Mouse (Mus musculus) heart, postnatal 36 days (tissue): ENCODE data around the gene Mroh3. TPM values are rescaled to one million over a fixed set of nuclear protein-coding genes. Genes with fewer than 3 reads are reported as not detected.

ENCODE experiments used
- DNase-seq, 2 experiments: peaks; one replicate each; pipeline ENCODE4 v3.0.0; 2021 to 2022
- intact Hi-C: fragments of 180-260 bp; cut with DNase I; formaldehyde crosslinking; loops from one replicate; pipeline ENCODE4 v1.15.1; 2025
- total RNA-seq, 2 experiments: library from RNA; stranded (reverse); gene quantifications; 2 replicates each; pipeline ENCODE4 v1.2.3; 2021

Mroh3 gene
- total RNA-seq, 2 experiments from 2014 or later: not detected

DNA sequence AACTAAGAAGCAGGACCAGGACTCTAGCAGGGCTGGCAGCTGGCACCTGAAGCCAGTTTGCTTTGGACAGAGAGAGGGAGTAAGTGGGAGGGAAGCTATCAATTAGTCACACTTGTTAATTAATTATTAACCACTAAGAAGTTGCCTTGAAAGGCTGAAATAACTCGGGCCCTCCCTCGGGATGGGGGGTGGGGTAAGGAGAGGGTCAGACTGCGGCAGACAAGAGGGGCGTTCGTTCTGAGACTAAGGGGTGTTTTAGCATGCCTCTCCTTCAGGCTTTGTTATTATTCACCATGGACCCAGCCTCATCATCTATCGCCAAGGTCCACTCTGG is 16.4 kb upstream of the Mroh3 start:
- intact Hi-C loops: no loop called here
- no peak for DNase-seq

DNA sequence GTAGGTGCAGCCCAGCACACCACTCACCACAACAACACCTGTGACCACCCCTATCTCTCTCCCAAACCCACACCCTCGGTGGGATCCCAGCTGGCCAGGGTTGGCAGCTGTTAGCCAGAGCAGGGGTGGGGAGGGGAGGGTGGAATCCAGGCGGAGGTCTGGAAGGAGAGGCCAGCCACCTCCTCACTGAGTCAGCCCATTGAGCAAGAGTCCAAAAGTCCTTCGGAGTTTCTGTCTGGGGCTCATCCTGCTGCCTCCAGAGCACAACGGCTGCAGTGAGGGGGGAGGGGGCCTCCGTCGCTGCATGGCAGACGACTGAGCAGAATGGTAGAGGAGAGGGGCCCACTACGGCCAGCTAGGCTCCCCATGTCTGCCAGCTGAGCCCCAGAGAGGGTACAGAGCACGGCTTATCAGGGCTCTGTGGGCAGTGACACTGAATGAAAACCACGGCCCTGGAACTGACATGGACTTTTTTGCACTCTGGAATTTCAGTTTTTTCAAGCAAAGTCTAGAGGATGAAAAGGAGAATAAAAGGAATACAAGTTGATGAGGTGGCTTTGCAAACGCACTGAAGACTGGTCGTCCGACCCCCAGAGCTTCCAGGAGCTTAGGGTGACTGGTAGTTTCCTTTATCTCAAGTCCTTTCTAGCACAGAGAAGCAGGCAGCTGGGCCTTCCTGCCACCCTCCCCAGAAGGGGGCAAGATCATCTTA is 15.9 kb upstream of the Mroh3 start:
- peak in 1 of 2 experiments; percentile 5 for DNase-seq
- intact Hi-C loops: no loop called here

DNA sequence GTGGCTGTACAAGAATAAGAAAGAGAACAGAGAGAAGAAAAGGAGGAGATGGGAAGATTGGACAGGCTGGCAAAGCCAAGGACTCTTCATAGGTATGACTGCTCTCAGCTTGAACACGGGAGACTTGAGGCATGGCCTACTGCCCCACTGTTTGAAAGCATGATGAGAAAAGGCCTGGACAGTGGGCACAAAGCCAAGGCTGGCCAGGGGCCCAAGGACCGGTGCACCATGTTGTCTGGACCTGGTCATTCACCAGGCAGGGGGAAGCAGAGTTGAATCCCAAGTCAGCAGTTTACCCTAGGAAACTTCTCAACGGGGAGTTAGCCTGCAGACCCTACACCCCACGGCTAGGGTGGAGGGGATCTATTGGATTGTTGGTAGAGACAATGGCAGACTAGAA is 15.2 kb upstream of the Mroh3 start:
- intact Hi-C loops: no loop called here
- DNase-seq: peak in 1 of 2 experiments; percentile 8

DNA sequence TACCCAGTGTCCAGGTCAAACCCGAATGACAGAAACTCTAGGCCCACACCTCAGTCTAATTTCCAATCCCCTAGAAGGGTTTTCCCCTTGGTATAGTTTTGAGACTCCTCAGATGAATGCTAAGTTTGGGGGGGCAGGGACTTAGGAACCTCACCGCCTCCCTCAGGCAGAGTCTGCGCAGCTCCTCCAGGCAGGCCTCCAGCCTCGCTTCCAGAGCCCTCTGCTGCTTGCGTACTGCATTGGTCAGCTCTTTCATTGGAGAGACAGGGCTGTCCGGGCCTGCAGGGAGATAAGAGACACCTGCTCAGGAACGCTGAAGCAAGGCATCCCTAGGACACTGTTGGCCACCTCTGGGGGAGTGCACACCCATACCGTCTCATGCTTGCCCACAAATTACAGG is 14.0 kb upstream of the Mroh3 start:
- intact Hi-C loops: no loop called here
- no peak for DNase-seq

DNA sequence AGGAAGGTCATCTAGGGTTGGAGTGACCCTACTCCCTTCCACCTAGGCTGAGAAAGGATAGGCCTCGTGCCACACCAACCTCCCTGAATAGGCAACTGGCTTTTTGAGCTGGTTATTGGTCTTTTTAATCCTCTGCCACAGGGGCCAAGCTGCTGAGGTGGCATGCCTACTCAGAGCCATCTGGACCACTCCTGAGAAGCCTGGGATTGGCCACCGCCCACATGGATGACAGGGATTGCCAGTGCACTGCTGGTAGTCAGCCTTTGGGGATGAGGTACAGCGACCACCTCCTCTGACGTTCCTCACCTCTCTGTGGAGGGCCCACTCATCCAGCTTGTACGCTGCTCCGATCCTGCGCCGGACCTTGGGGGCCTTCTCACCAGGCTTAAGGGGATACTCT is 13.2 kb upstream of the Mroh3 start:
- intact Hi-C loops: no loop called here
- no peak for DNase-seq

DNA sequence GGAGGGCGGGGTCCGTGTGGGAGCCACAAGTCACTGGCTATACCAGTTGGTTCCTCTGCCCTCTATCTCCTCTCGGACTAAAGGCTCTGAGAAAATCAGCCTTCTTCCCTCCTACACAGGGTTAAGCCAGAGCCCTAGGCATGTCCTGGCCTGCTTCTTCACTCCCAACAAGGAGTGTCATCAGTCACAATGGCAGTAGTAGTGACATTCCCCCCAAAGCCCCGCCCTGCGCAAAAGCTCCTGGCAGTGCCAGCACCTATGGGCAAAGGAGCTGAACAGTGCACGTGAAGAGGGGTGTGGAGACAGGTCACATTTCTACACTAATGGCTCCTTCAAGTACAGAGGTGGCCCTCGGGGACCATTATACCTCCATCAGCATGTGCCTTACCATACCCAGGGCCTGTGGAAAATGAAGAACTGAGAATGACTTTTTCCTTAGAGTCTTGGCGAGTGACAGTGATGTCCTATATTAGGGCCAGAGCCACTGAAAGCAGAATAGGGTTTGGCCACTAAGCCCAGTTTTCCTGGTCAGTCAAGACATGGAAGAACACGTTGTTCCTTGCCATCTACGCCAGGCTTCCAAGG is 11.2 kb upstream of the Mroh3 start:
- intact Hi-C loops: no loop called here
- no peak for DNase-seq

DNA sequence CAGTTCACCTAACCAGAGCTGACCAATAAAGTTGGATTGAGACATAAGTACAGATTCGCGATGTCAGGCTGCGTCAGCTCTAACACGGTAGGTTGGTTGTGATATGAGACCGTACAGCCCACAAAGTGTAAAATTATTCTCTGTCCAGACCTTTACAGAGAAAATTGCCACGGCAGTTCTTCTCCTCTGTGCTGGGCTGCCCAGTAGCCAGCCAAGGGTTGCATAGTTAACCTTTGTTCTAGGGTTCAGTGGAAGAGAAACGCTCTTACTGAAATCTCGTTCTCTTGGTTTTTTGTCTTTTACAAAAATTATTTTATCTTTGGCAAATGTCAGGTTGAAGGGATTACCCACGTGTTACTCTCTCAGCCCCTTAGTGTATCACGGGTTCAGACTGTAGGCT is 9.8 kb upstream of the Mroh3 start:
- intact Hi-C loops: no loop called here
- no peak for DNase-seq

DNA sequence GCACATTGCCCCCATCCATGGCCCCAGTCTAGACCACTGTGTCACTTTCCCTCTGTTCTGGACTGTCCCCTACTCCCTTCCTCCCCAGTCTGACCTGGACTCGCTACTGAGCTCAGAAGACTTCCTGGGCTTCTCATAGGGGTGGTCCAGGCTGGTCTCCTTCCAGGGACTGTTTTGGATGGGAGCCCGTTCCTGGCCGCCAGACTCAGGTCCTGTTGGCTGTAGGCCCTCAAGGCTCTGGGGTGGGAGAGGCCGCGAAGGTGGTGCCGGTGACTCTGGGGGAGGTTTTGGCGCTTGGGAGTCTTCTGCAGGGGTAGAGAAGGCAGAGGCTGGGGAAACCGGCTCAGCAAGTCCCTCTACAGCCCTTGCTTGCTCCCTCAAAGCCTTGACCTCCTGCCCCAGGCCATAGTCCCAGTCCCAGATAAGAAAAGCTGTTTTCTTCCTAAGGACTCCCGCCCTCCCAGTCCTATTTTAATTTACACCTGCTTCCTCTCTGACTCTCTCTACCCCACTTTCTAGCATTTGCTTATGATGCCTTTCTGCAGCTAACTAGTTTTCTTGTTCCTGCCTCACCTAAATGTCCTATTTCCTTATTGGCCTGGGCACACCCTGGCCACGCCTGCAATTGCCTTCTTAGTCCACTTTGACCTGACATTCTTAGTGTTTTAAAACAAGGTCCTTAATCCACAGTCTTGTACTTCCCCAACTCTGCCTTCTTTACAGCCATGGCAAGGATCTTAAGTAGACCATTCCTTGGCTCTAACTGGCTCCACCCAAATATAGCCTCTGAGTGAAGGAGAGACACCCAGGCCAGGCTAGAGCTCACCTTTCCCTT is 7.6 kb upstream of the Mroh3 start:
- no peak for DNase-seq
- intact Hi-C loops: no loop called here

DNA sequence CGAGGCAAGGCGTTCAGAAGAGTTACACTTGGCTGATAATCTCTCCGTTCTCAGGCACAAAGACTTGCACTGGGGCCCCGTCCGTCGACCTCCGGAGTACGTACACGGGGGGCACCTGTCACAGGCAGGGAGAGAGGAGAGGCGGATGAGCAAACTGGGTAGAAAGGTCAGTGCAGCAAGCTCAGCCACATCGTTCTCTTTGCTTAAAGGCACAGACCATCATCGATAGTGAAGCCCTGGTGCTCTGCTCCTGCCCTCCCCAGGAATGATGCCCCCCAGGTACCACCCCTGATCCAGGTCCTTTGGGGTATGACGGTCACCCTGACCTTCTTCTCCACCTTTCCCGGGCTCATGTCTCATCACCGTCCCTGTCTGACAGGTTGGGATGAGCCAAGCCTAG is 1.7 kb upstream of the Mroh3 start:
- no peak for DNase-seq
- intact Hi-C loops: no loop called here

DNA sequence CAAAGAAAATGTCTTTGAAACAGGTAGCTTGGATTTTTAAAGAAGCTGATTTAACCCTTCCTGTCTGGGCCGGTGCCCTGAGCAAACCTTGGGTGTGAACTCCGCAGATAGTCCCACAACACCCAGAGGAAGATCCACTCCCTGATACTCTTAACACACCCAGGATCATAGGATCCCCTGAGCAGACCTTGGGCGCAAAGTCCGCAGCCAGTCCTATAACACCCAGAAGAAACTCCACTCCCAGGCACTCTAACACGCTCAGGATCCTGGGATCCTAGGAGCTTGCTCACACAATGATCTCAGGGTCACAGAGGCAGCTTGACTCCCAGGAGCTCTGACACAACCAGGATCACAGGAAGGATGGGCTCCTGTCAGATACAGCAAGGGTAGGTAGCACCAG is 22.6 kb downstream of the Mroh3 start:
- intact Hi-C loops: no loop called here
- no peak for DNase-seq

DNA sequence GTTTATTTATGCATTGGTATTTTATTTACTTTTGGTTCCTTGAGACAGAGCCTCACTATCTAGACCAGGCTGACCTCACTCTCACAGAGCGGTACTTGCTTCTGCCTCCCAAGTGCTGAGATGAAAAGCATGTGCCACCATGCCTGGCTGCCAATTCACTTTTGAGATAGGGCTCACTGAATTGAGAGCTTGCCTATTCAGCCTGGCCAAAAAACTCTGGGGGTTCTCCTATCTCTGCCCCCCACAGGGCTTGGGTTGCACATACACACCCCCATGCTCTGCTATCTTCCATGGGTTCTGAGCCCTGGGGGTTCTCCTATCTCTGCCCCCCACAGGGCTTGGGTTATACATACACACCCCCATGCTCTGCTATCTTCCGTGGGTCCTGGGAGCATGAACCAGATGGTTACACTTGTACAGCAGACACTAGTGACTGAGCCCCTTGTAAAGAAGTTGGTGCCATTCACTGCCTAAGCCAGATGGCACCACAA is 33.1 kb downstream of the Mroh3 start:
- DNase-seq: no peak
- intact Hi-C loops: no loop called here

DNA sequence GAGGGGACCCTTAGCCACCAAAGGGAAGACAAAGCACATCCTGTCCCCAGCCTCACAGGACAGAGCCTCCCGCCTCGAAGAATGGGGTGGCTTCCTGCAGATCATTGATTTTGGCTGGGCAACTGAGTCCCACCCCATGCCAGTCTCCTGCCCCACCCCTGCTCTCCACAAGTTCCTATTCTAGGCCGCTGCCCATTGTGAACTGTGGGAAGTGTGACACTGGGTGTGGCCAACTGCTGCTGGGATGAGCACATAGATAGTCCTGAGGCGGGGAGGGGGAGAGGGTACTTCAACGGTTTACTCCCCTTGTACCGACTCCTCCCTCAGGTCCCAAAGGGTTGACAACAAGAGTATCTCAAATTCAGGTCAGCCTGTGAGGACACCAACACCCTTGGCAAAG is 33.9 kb downstream of the Mroh3 start:
- intact Hi-C loops: no loop called here
- no peak for DNase-seq

DNA sequence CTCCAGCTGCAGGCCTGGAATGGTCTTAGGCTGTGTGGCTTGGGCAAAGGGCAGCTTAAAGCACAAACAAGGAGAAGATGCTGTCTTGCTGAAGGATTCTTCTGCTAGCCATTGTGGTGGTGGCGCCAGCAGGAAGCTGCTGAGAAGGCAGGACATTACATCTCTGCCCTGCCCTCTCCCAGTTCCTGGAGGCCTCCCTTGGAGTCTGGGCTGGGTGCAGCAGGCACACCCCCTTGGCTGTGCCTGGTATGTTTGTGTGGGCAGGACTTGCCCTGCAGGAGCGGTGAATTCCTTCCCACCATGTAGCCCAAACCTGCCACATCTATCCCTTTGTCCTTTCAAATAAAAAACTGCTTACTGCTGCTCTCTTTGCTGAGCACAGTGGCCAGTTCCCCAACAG is 35.5 kb downstream of the Mroh3 start:
- no peak for DNase-seq
- intact Hi-C loops: no loop called here

DNA sequence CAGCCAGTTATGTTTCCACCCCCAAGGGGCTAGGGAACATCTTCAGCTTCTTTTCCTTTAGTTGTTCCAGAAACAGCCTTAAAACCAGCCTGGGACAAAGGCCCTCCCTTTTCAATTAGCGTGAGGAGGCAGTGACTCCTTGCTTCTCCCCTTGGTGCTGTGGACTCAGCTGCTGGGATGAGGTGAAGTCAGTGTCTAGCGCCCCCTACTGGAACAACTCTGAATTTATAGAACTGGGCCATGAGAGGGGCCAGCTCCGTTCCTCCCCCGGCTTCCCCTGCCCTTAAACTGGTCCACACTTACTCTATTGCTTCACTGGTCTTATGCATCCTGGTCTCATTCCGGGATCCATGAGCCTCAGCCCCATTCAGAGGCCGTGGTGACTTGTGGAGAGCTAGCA is 37.4 kb downstream of the Mroh3 start:
- intact Hi-C loops: loop anchor here (2.0 kb wide), 1 partner anchor 58 kb away; no protein-coding TSS in a partner anchor
- peak in 1 of 2 experiments; percentile 42 for DNase-seq

DNA sequence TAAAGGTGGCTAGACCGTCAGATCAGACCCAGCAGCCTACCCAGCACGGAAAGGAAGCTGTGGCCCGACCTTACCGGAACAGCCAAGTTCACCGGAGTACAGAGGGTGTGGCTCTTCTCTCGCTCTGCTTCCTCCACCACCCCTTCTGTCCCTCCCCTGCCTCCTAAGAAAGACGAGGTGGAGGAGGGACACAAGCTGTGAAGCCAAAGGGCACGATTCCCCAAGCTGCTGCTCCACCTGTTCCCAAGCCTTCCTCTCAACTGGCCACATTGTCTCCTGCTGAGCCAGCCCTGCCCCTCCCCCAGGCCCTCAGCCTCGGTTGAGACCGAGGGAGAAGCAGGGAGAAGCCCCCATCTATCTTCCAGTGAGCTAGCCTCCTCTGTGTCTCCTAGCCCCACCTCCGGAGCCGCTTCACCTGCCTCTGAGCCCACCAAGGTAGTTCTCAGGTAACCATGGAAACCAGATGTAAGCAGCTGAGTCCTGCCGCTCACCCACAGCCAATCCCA is 38.5 kb downstream of the Mroh3 start:
- DNase-seq: no peak
- intact Hi-C loops: loop anchor here (2.0 to 5.0 kb wide), 2 partner anchors 57 to 158 kb away; no protein-coding TSS in a partner anchor

DNA sequence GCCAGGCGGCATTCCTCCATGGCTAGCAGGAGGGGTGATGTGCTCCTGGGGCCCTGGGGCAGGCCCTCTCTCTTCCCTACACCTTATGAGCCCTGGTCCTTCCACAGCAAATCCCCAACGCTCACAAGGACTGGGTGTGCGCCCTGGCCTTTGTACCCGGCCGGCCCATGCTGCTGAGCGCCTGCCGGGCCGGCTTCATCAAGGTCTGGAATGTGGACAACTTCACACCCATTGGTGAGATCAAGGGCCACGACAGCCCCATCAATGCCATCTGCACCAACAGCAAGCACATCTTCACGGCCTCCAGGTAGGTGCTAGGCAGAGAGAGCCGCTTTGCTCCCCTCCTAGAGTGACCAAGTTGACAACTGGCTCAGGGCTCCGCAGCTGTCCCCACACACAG is 39.9 kb downstream of the Mroh3 start:
- intact Hi-C loops: loop anchor here (5.0 kb wide), 1 partner anchor 160 kb away; no protein-coding TSS in a partner anchor
- DNase-seq: no peak

DNA sequence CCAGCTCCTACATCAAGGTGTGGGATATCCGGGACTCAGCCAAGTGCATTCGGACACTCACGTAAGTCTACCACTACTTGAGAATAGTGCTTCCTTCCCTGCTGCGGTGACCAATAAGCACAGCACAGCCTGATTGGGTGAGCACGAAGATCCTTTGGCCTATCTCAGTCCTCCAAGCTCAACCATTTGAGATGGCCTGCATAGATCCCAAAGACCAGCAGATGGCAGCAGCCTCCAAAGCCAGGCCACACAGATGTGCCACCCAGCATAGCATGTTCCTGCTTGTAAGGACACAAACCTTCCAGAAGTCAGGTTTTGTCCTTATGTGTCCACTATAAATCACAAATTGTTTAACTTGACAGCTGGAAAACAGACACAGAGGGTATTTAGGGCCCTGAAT is 42.5 kb downstream of the Mroh3 start:
- intact Hi-C loops: loop anchor here (2.0 to 5.0 kb wide), 4 partner anchors 43 to 351 kb away; partner anchors contain the start of gene Mroh3
- DNase-seq: peak; percentile 66 to 68

DNA sequence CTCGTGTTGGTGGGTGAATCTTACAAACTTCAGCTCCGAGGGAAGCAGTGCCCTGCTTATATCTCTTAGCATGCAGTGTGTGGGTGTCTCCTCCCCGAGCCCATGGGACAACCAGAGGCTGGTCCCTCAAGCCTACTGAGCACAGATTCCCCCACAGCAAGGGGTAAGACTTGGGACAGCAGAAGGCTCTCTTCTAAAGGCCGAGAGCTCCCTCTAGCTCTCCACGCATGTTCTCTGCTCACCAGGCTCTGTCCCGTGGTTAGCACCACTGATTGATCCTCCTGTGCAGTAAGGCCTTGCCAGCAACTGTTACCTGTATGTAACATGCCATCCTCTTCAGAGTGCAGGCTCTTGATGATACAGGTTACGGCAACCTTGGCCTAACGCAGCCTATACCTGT is 45.0 kb downstream of the Mroh3 start:
- DNase-seq: peak in 1 of 2 experiments; percentile 20
- intact Hi-C loops: loop anchor here (2.0 kb wide), 3 partner anchors 53 to 115 kb away; partner anchors contain the start of gene Cacna1s

DNA sequence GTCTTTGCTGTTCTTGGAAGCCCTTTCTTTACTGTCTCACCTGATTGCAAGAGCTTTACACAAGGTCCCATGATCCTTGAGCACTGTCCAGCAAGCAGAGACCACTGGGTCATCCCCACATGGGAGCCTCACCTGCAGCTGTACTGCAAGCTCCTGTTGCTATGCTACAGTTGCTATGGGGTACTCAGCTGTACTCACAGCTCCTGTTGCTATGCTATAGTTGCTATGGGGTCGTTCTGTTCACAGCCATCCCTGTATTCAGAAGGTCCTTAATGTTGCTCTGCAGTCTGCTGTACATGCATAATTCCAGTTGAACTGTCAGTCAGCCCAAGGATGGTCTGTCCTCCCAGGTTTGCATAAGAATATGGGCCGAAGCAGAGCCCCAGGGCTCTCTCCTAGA is 47.2 kb downstream of the Mroh3 start:
- intact Hi-C loops: no loop called here
- DNase-seq: no peak

DNA sequence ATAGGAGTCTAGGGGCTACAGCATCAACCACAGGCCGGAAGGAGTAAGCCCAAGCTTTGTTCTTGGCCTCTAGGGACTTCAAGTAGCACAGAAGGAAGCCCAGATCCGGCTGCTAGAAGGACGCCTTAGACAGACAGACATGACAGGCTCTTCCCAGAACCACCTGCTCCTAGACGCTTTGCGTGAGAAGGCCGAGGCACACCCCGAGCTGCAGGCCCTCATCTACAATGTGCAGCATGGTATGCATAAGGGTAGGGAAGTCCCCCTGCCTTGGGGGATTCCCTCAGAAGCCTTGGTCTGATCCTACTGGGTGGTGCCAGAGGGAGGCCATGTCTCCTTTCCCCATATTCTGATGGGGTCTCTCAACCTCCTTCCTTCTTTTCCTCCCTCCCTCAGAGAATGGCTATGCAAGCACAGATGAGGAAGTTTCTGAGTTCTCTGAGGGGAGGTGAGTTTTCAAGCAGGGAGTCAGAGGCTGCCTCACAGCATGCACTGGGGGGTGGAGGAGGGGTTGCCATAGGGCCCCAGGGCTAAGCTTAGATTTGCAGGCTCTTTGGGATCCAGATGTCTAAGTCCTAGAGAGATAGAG is 51.2 kb downstream of the Mroh3 start:
- intact Hi-C loops: no loop called here

DNA sequence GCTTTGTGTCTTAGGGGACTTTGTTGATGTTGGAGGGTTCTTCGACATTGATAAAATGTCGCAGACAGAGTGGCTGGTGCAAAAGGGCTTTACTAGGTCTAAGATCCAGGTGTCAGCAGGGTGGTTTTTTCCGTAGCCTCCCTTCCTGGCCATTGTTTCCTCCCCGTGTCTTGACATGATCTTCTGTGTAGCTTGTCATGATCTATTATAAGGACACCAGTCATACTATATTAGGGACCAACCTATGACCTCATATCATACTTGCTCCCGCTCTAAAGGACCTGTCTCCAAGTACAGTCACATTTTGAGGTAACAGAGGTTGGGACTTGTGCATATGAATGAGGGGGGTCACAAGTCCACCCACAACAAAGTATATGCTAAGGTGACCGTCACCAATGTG is 51.7 kb downstream of the Mroh3 start:
- DNase-seq: no peak
- intact Hi-C loops: no loop called here

More for the DNA sequence above, 51.2 kb downstream of the Mroh3 start:
- DNase-seq: no peak
